Mouse (Mus musculus) layer of hippocampus, adult 18-20 months (tissue): ENCODE measurements around the gene Rbm3. TPM values are rescaled to one million over a fixed set of nuclear protein-coding genes. Genes with fewer than 3 reads are reported as not detected.
"Not testable (repeated sequence)": the region's sequence is repeated elsewhere in the genome, so short reads cannot be mapped to it uniquely, and the experiment has no call there.

Source experiments
- DNase-seq, 2 experiments: peaks; one replicate each; pipeline ENCODE4 v3.0.0; 2022; ENCODE audit warnings: low spot score in 2 of 2
- total RNA-seq, 2 experiments: library from RNA; stranded (reverse); gene quantifications; 2 replicates each; pipeline ENCODE4 v1.2.3; 2021

The Rbm3 gene
- total RNA-seq, 2 experiments from 2014 or later: 77.0 to 135 TPM

DNA sequence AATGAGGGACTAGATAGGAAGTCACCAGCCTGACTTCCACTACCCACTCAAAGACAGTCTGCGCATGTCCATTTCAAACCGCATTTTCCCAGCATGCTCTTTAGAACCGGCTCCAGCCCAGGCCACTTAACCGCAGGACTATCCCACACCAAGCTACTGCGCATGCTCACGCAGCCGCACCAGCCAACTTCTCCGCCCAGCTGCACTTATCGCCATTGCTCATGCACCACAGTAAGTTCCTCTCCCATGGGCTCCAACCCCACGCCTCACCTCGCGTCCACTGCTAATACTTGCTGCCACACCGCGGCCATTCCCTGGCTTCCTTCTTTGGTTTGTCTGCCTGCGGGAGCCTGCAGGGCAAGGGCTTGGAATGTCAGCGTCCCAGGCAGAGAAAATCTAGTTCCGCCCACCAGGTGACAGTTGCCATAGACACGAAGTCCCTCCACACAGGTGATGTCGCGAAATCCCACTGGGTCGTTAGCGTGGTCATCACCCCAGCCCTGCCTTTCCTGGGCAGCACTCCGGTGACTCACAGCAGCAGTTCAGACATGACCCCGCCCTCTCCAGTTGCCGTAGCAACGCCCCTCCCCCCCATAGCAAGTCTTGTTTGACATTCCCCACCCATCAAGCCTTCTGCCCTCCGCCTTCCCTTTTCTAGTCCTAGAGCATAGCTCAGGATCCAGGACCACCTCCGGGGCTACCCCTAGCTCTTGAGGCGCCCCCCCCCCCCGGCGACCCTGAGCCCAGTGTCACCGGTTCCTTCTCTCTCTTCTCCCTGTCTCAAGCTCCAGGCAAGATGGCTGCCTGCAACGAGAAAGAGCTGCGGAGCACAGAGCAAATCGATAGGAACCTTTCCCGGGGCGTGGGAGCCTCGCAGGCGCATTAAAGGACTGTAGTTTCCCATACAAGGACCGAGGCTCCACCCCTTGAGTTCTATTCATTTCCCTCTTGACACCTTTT is 13.4 kb downstream of the Rbm3 start, which contains the start of gene Wdr13:
Wdr13 (minus strand) TSS at position 876 of the 960 bp plus-strand sequence.
- peak; percentile 83 to 93 for DNase-seq

- no peak for DNase-seq
Measured at GRCm38 (mm10) chrX:8131393-8131792, 14.3 kb downstream of the Rbm3 start.

- no peak for DNase-seq
Measured at GRCm38 (mm10) chrX:8125235-8125634, 20.4 kb downstream of the Rbm3 start.

DNA sequence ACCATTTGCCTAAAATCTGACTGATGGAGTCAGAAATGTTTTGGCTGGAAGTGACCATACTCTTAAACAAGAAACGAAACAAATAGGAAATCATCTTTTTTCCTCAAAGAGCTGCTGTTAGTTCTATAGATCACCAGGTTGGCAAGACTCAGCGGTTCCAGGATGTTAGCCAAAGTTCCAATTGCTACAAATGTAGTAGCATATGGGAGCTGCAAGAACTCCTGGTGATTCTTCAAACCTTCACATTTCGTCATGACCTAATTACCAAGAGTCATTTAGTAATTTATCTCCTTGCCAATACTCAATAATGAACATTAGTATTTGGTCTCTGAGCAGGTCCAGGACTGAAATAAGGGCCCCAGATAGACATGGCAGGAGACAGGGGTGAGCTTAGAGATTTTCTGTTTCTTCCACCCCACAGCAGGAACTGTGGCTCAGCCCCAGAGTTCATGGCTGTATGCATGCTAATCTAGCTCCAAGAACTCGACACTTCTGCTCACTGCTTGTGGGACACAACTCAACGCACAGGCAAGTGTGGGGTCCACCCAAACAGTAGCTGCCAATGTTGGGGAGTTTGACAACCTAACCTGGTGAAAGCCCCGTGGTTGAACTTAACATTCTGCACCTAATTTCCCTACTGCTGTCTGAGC is 21.7 kb downstream of the Rbm3 start:
- no peak for DNase-seq

- DNase-seq: no peak
Measured at GRCm38 (mm10) chrX:8117264-8117663, 28.4 kb downstream of the Rbm3 start.

GRCm38 (mm10) chrX:8115275-8115674 is 30.4 kb downstream of the Rbm3 start:
- no peak for DNase-seq

DNA sequence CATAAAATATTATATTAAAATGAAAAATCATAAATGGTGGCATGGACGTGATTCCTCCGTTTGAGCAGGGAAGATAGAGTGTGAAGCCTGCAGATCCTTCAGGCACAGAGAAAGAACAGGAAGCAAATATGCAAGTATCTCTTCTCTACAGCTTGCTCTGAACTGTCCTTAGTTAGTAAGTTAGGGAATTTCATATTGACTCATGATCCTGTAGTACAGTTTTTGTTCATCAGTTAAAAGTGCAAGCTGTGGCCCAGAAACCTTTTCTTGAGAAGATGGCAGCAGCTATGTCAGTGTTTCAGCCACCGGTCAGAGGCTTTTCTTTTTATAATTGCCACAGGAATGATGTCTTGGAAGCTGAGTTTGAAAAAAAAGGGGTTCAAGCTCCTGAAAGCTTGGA is 40.7 kb downstream of the Rbm3 start:
- no peak for DNase-seq

DNA sequence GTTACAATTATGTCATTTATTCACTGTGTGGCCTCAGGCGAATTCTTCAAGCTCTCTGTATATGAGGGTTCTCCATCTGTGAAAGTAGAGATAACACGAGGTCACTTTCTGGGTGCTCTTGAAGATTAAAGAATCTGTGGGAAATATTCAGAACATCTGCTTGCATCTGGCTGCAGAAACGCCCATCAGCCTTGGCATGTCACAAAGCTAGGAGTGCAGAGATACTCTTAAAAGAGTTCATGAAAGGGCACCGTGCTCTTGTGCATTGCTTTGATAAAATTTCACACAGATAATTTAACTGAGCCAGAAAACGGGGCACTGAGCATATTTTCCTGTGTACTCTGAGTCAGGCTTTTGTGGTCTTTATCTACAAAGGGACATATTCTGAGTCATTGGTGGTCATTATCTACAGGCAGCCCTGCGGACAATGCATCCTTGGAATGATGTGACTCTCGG is 43.4 kb downstream of the Rbm3 start:
- no peak for DNase-seq

GRCm38 (mm10) chrX:8101017-8101416 is 44.7 kb downstream of the Rbm3 start:
- DNase-seq: peak; percentile 41 to 56

DNA sequence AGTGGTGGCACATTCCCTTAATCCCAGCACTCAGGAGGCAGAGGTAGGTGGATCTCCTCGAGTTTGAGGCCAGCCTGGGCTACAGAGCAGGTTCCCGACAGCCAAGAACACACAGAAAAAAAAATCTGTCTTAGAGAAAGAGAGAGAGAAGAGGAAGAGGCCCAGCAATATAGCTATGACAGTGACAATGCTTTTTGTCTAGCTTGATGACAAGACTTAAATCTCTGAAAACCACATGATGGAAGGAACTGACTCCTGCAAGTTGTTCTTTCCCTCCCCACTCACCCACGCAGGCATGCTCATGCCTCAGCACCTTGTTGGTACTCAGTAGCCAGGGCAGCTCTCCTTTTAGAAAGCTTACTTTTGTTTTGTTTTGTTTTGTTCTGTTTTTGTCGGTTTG is 46.2 kb downstream of the Rbm3 start:
- DNase-seq: no peak

DNA sequence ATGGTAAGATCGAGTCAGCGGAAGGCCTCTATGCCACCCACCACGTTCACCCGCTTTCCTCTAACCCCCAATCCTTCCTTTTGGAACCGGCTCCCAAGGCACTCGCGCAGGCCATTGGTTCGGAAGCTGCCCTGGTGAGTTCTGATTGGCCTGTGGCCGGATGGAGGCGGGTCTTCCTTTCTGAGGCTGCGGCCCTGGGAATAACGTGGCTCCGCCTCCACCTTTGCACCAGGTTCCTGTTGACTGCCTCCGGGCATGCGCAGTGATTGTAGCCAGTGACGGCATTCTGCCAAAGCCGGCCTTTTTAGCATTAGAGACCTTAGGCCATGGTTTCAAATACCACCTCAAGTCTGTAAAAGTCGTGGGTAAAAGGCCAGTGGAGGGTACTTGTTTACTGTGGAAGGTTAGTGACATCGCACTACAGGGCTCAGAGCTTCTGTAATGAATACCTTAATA is 48.9 kb downstream of the Rbm3 start:
- peak; percentile 93 to 97 for DNase-seq

DNA sequence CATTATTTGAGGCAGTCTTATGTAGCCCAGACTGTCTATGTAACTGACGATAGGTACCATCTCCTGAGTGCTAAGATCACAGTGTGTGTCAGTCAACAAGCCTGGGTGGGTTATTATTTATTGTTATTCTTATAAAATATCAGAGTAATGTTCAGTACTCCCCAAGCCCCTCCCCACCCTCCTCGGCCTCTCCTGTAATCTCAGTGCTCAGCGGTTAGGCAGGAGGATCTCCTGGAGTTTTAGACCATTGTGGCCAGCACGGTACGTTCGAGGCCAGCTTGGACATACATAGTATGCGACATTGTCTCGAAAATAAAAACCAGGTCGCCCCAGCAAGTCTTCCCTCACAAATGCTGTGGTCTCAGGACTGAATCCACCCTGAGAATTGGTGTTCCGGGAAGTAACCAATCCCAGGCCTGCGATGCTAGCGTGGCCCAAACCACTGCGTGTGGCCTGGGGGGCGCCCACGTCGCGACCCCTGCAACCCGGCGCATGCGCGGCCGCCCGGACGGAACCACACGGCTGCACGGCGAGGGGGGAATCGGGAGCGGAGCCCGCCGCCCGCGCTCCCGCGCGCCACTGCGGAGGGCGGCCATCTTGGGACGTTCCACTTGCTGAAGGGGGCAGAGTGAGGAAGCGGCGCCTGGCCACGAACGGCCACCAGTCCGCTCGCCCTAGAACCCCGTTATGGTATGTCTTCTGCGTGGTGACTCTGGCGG is 49.5 kb downstream of the Rbm3 start:
- DNase-seq: peak; percentile 82 to 88

DNA sequence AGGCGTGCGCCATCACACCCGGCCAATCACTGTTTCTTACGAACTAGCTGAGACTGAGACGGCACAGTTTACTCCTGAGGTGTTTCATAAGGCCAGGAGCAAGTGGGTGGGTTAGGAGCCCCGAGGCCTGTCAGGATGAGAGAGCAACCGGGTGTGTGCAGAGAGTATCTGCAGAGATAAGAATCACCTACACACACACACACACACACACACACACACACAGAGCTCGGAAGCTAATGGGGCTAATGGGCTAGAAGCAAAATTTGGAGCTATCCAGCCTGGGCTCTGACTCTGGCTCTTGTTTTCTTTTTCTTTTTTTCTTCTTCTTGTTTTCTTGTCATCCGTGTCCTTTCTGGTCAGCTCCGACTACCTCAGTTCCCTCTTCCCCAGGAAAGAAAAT is 50.1 kb downstream of the Rbm3 start:
- DNase-seq: no peak

DNA sequence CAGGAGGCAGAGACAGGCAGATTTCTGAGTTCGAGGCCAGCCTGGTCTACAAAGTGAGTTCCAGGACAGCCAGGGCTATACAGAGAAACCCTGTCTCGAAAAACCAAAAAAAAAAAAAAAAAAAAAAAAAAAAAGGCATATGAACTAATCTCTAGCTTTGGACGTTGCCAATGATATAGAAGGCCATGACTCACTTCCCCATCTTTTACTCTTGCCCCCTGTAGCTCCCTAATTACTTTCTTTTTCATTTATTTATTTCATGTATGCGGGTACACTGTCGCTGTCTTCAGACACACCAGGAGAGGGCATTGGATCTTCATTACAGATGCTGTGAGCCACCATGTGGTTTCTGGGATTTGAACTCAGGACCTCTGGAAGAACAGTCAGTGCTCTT is 54.7 kb downstream of the Rbm3 start:
- DNase-seq: not testable (repeated sequence)

- no peak for DNase-seq
Measured at GRCm38 (mm10) chrX:8090346-8090953, 55.2 kb downstream of the Rbm3 start, which contains the start of gene Was. Gene Was (minus strand): TSS chrX:8090498.

DNA sequence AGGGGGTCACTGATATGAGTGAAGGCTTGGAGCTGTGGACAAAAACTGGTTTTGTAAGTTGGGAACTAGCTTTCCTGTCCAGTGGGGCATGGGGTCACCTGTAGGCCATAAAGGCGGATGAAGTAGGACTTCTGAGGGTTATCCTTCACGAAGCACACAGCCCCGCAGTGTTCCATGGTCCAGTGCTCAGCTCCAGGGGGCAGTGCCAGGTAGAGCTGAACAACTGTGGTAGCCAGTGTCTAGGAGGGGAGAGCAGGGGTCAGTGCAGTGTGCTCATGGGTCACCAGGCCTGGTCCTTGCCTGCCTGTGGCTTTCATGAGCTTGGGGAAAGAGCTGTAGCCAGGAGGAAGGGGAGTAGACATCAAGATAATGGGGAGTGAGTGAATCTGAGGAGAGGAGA is 55.9 kb downstream of the Rbm3 start:
- no peak for DNase-seq

Other genes starting within 250 kb of the Rbm3 start
- 10 to 100 TPM; 93.4 to 96.7 TPM for gene Pqbp1, start 246.6 kb downstream of the Rbm3 start, total RNA-seq
- gene Timm17b, start 246.5 kb downstream of the Rbm3 start, total RNA-seq: 10 to 100 TPM; 21.9 to 23.8 TPM
- gene Gm10491, start 238.0 kb downstream of the Rbm3 start, total RNA-seq: not detected
- gene Gm10490, start 236.3 kb downstream of the Rbm3 start, total RNA-seq: not detected
- 100 to 1,000 TPM; 437 to 442 TPM for gene Pcsk1n, start 226.1 kb downstream of the Rbm3 start, total RNA-seq
- not detected for gene Eras, start 217.3 kb downstream of the Rbm3 start, total RNA-seq
- 10 to 100 TPM; 41.6 to 43.5 TPM for gene Hdac6, start 198.0 kb downstream of the Rbm3 start, total RNA-seq
- gene Gata1, start 167.8 kb downstream of the Rbm3 start, total RNA-seq: not detected
- under 1 TPM in 1 of 2 experiments, not detected in 1; 0.84 TPM for gene Glod5, start 127.4 kb downstream of the Rbm3 start, total RNA-seq
- gene Suv39h1, start 71.1 kb downstream of the Rbm3 start, total RNA-seq: 10 to 100 TPM; 20.3 to 24.9 TPM
- gene Was, start 55.4 kb downstream of the Rbm3 start, total RNA-seq: 1 to 10 TPM; 1.4 to 1.6 TPM
- gene Wdr13, start 13.0 kb downstream of the Rbm3 start, total RNA-seq: 100 to 1,000 TPM; 205 to 211 TPM
- 10 to 100 TPM; 13.2 to 13.4 TPM for gene Tbc1d25, start 30.3 kb upstream of the Rbm3 start, total RNA-seq
- gene Ebp, start 47.6 kb upstream of the Rbm3 start, total RNA-seq: 10 to 100 TPM; 28.2 to 29.0 TPM
- gene Porcn, start 60.6 kb upstream of the Rbm3 start, total RNA-seq: 100 to 1,000 TPM in 1 of 2 experiments, 10 to 100 TPM in 1; 95.4 to 105 TPM
- gene Ftsj1, start 106.5 kb upstream of the Rbm3 start, total RNA-seq: 10 to 100 TPM; 22.9 to 23.8 TPM
- gene Slc38a5, start 125.3 kb upstream of the Rbm3 start, total RNA-seq: 1 to 10 TPM; 2.0 to 2.1 TPM
- not detected for gene Ssxb10, start 181.5 kb upstream of the Rbm3 start, total RNA-seq
- gene Ssxb9, start 221.1 kb upstream of the Rbm3 start, total RNA-seq: not detected